ENCODE assay signal across 17 mouse cellular contexts in genomic region chr5:145129124-145129523, GRCm38 (mm10). TPM values are rescaled to one million over a fixed set of nuclear protein-coding genes. Genes with fewer than 3 reads are reported as not detected.
DNase-seq lines count a peak whose midpoint lies in the region; ATAC-seq and TF ChIP-seq lines count a peak whose summit lies in the region.
"Had no signal": no experiment of that assay in that cellular context is flagged by ENCODE, and none has a peak within 500 bp of the region (broad histone marks: within the 10 kb centered on the region; RNA-seq: fewer than 3 reads in every experiment).

No protein-coding gene starts in this region.

- no peaks in the 10 kb centered on the region for H3K79me2 ChIP-seq in MEL (ENCODE audit: control insufficient read depth, insufficient read depth, low read length, poor library complexity)

- H3K36me3 ChIP-seq in MEL (ENCODE audit: control insufficient read depth in 1 of 2, insufficient read depth in 2 of 2, low read length in 2 of 2), result peaks cover 0 to 14% of the 10 kb centered on the region in 2 experiments; a peak in 2 of 4 replicates
- H3K36me3 ChIP-seq in hindbrain, embryonic 16.5 days (ENCODE audit: control insufficient read depth, insufficient read depth, low read length), result peaks cover 55% of the 10 kb centered on the region
- peaks cover 96% of the 10 kb centered on the region for H3K36me3 ChIP-seq in hindbrain, embryonic 13.5 days

- TF ChIP-seq CTCF in MEL (IDR thresholded peaks at IDR 0.05 in 2 of 3, conservative IDR thresholded peaks at IDR 0.05 in 1 of 3; ENCODE audit: control insufficient read depth in 1 of 3, insufficient read depth in 1 of 3, low read depth in 2 of 3, low read length in 3 of 3, poor library complexity in 1 of 3, severe bottlenecking in 1 of 3), result no peak
- no peak for TF ChIP-seq CTCF in embryonic fibroblast, embryonic 13.5 days (IDR thresholded peaks at IDR 0.05; ENCODE audit: borderline replicate concordance, insufficient read depth, low read length)

- intact Hi-C loops in gastrocnemius, postnatal 36 days (cut with DNase I), result no loop called here

- no peak for TF ChIP-seq RAD21 in MEL (IDR thresholded peaks at IDR 0.05; ENCODE audit: low read depth, low read length)

- 86% methylated on average over 4 of the region's 4 CpGs for WGBS in hindbrain, embryonic 16.5 days
- 93% methylated on average over 4 of the region's 4 CpGs for WGBS in hindbrain, embryonic 13.5 days

- no peak overlapping the region for H3K27ac ChIP-seq in MEL (ENCODE audit: control insufficient read depth, low read depth, low read length)
- H3K27ac ChIP-seq in embryonic fibroblast, embryonic 13.5 days (ENCODE audit: insufficient read depth, low read length), result peak overlapping the region; percentile 21
- no peak overlapping the region for H3K27ac ChIP-seq in hindbrain, embryonic 16.5 days (ENCODE audit: low read depth, low read length)
- no peak overlapping the region for H3K27ac ChIP-seq in hindbrain, embryonic 13.5 days
- H3K27ac ChIP-seq: hindbrain, postnatal 0 days; liver, embryonic 14.5 days; midbrain, embryonic 13.5 days; neural tube, embryonic 13.5 days had no signal

- no peak for ATAC-seq in hindbrain, embryonic 16.5 days
- no peak for ATAC-seq in hindbrain, embryonic 13.5 days (ENCODE audit: low FRiP score)
- ATAC-seq: hindbrain, postnatal 0 days; midbrain, embryonic 13.5 days had no signal

- DNase-seq in gastrocnemius, postnatal 10 days, result peak; percentile 31
- DNase-seq in gastrocnemius, postnatal 36 days, result no peak
- peak; percentile 23 to 33 for DNase-seq in kidney, postnatal 4 days
- no peak for DNase-seq in kidney, adult 11 months
- peak; percentile 43 for DNase-seq in MEL (ENCODE audit: low read depth, low spot score)
- DNase-seq: cerebellum, adult 8-10 months; embryo, embryonic 11 days; lung, postnatal 36 days; thymus, adult 2 months had no signal

- H3K27me3 ChIP-seq in MEL (ENCODE audit: control insufficient read depth in 1 of 2, insufficient read depth in 2 of 2, low read length in 2 of 2), result no peaks in the 10 kb centered on the region
- H3K27me3 ChIP-seq in hindbrain, embryonic 16.5 days (replicated peaks; ENCODE audit: control insufficient read depth, insufficient read depth, low read length), result no peaks in the 10 kb centered on the region
- H3K27me3 ChIP-seq in hindbrain, embryonic 13.5 days, result no peaks in the 10 kb centered on the region
- H3K27me3 ChIP-seq: midbrain, embryonic 13.5 days; neural tube, embryonic 13.5 days had no signal

- H3K9ac ChIP-seq in MEL (ENCODE audit: control insufficient read depth, low read depth, low read length, poor library complexity, severe bottlenecking), result no peak overlapping the region
- H3K9ac ChIP-seq in hindbrain, embryonic 16.5 days (ENCODE audit: low read depth, low read length), result no peak overlapping the region
- no peak overlapping the region for H3K9ac ChIP-seq in hindbrain, embryonic 13.5 days
- H3K9ac ChIP-seq: liver, embryonic 14.5 days; midbrain, embryonic 13.5 days; neural tube, embryonic 13.5 days had no signal

- TF ChIP-seq EP300 in MEL (IDR thresholded peaks at IDR 0.05; ENCODE audit: low read depth in 1 of 2, low read length in 2 of 2), result no peak

- no peak; a peak in 1 of 4 replicates for TF ChIP-seq POLR2A in MEL (IDR thresholded peaks at IDR 0.05; ENCODE audit: control insufficient read depth in 1 of 2, insufficient read depth in 1 of 2, low read depth in 1 of 2, low read length in 2 of 2, poor library complexity in 1 of 2)
- 0 out of 2 replicates have a peak, but pooled peaks have one; percentile 21 for TF ChIP-seq POLR2A in embryonic fibroblast, embryonic 13.5 days (IDR thresholded peaks at IDR 0.05; ENCODE audit: low read depth, low read length)

- no peak overlapping the region for H3K4me3 ChIP-seq in MEL (ENCODE audit: control insufficient read depth in 1 of 2, insufficient read depth in 1 of 2, low read depth in 2 of 2, low read length in 2 of 2)
- no peak overlapping the region for H3K4me3 ChIP-seq in embryonic fibroblast, embryonic 13.5 days (ENCODE audit: insufficient read depth, low read length)
- H3K4me3 ChIP-seq in hindbrain, embryonic 16.5 days (ENCODE audit: low read length), result no peak overlapping the region
- no peak overlapping the region for H3K4me3 ChIP-seq in hindbrain, embryonic 13.5 days
- H3K4me3 ChIP-seq: erythroblast, embryonic 14.5 days; midbrain, embryonic 13.5 days; neural tube, embryonic 13.5 days had no signal

- no peaks in the 10 kb centered on the region for H3K4me1 ChIP-seq in MEL (ENCODE audit: control insufficient read depth in 1 of 2, insufficient read depth in 2 of 2, low read length in 2 of 2)
- peaks cover 3% of the 10 kb centered on the region; the same call in 1 of the 2 replicates for H3K4me1 ChIP-seq in embryonic fibroblast, embryonic 13.5 days (ENCODE audit: control insufficient read depth, insufficient read depth, low read length)
- no peaks in the 10 kb centered on the region for H3K4me1 ChIP-seq in hindbrain, embryonic 16.5 days (ENCODE audit: control insufficient read depth, insufficient read depth, low read depth, low read length)
- no peaks in the 10 kb centered on the region for H3K4me1 ChIP-seq in hindbrain, embryonic 13.5 days (replicated peaks)
- H3K4me1 ChIP-seq: midbrain, embryonic 13.5 days; neural tube, embryonic 13.5 days had no signal

- H3K4me2 ChIP-seq in hindbrain, embryonic 16.5 days (ENCODE audit: low read length), result no peak overlapping the region
- no peak overlapping the region for H3K4me2 ChIP-seq in hindbrain, embryonic 13.5 days
- H3K4me2 ChIP-seq: midbrain, embryonic 13.5 days; neural tube, embryonic 13.5 days had no signal

- no peaks in the 10 kb centered on the region for H3K9me3 ChIP-seq in MEL (replicated peaks; ENCODE audit: insufficient read depth, low read length)
- no peaks in the 10 kb centered on the region for H3K9me3 ChIP-seq in hindbrain, embryonic 16.5 days (ENCODE audit: control insufficient read depth, low read length)
- no peaks in the 10 kb centered on the region for H3K9me3 ChIP-seq in hindbrain, embryonic 13.5 days
- H3K9me3 ChIP-seq: midbrain, embryonic 13.5 days; neural tube, embryonic 13.5 days had no signal

TF ChIP-seq in MEL, 35 proteins besides CTCF, POLR2A, EP300 and RAD21 (continues in another document):
- no peak for TF ChIP-seq NELFE (IDR thresholded peaks at IDR 0.05; ENCODE audit: low read depth, low read length)
- TF ChIP-seq JUND (IDR thresholded peaks at IDR 0.05; ENCODE audit: low read depth, low read length), result no peak

RNA-seq across cellular contexts. Expression of gene Pdap1, which starts 10.9 kb away (rescaled TPM):
- total RNA-seq in gastrocnemius, postnatal 10 days (2021), result 10 to 100 TPM; 70.6 to 74.2 TPM
- 10 to 100 TPM; 48.3 to 52.2 TPM for total RNA-seq in gastrocnemius, postnatal 36 days (2021)
- 104 and 106 TPM in 2 replicates for total RNA-seq in MEL (2012; rRNA removed)
- 100 to 1,000 TPM in 1 of 2 experiments, not detected in 1; 301 TPM for polyA plus RNA-seq in MEL (2012; ENCODE audit: insufficient read depth in 1 of 2, insufficient read length in 2 of 2, low read depth in 1 of 2, low replicate concordance in 2 of 2, missing spikeins in 1 of 2)
- 144 and 168 TPM in 2 replicates for polyA plus RNA-seq in embryonic fibroblast, embryonic 13.5 days (2011; ENCODE audit: insufficient read length, low read depth, missing spikeins)
- 90.9 and 98.7 TPM in 2 replicates for polyA plus RNA-seq in hindbrain, embryonic 16.5 days (2015; fragmentation: Nextera tagmentation; extraction: Ambion mirVana)
- 136 and 140 TPM in 2 replicates for polyA plus RNA-seq in hindbrain, embryonic 13.5 days (2015; fragmentation: Nextera tagmentation; extraction: Ambion mirVana)

RNA-seq across cellular contexts. Expression of gene Bud31, which starts 11.0 kb away (rescaled TPM):
- total RNA-seq in gastrocnemius, postnatal 10 days (2021), result 10 to 100 TPM; 66.9 to 70.9 TPM
- 10 to 100 TPM; 44.3 to 47.0 TPM for total RNA-seq in gastrocnemius, postnatal 36 days (2021)
- 203 and 207 TPM in 2 replicates for total RNA-seq in MEL (2012; rRNA removed)
- 100 to 1,000 TPM in 1 of 2 experiments, not detected in 1; 193 TPM for polyA plus RNA-seq in MEL (2012; ENCODE audit: insufficient read depth in 1 of 2, insufficient read length in 2 of 2, low read depth in 1 of 2, low replicate concordance in 2 of 2, missing spikeins in 1 of 2)
- polyA plus RNA-seq in embryonic fibroblast, embryonic 13.5 days (2011; ENCODE audit: insufficient read length, low read depth, missing spikeins), result 174 and 194 TPM in 2 replicates
- polyA plus RNA-seq in hindbrain, embryonic 16.5 days (2015; fragmentation: Nextera tagmentation; extraction: Ambion mirVana), result 164 and 169 TPM in 2 replicates
- polyA plus RNA-seq in hindbrain, embryonic 13.5 days (2015; fragmentation: Nextera tagmentation; extraction: Ambion mirVana), result 213 and 218 TPM in 2 replicates

RNA-seq across cellular contexts. Expression of gene Arpc1b, which starts 15.1 kb away (rescaled TPM):
- total RNA-seq in gastrocnemius, postnatal 10 days (2021), result 10 to 100 TPM; 78.4 to 98.3 TPM
- 10 to 100 TPM; 28.3 to 30.4 TPM for total RNA-seq in gastrocnemius, postnatal 36 days (2021)
- 432 and 582 TPM in 2 replicates for total RNA-seq in MEL (2012; rRNA removed)
- polyA plus RNA-seq in MEL (2012; ENCODE audit: insufficient read depth in 1 of 2, insufficient read length in 2 of 2, low read depth in 1 of 2, low replicate concordance in 2 of 2, missing spikeins in 1 of 2), result 100 to 1,000 TPM; 143 to 708 TPM
- 328 and 384 TPM in 2 replicates for polyA plus RNA-seq in embryonic fibroblast, embryonic 13.5 days (2011; ENCODE audit: insufficient read length, low read depth, missing spikeins)
- 72.7 and 84.8 TPM in 2 replicates for polyA plus RNA-seq in hindbrain, embryonic 16.5 days (2015; fragmentation: Nextera tagmentation; extraction: Ambion mirVana)
- polyA plus RNA-seq in hindbrain, embryonic 13.5 days (2015; fragmentation: Nextera tagmentation; extraction: Ambion mirVana), result 81.4 TPM in 2 replicates

RNA-seq across cellular contexts. Expression of gene Ptcd1, which starts 37.8 kb away (rescaled TPM):
- 10 to 100 TPM in 1 of 2 experiments, 1 to 10 TPM in 1; 9.9 to 11.0 TPM for total RNA-seq in gastrocnemius, postnatal 10 days (2021)
- total RNA-seq in gastrocnemius, postnatal 36 days (2021), result 10 to 100 TPM; 11.3 to 12.0 TPM
- 20.4 and 21.0 TPM in 2 replicates for total RNA-seq in MEL (2012; rRNA removed)
- 10 to 100 TPM in 1 of 2 experiments, not detected in 1; 22.3 TPM for polyA plus RNA-seq in MEL (2012; ENCODE audit: insufficient read depth in 1 of 2, insufficient read length in 2 of 2, low read depth in 1 of 2, low replicate concordance in 2 of 2, missing spikeins in 1 of 2)
- polyA plus RNA-seq in embryonic fibroblast, embryonic 13.5 days (2011; ENCODE audit: insufficient read length, low read depth, missing spikeins), result 7.6 and 10.0 TPM in 2 replicates
- polyA plus RNA-seq in hindbrain, embryonic 16.5 days (2015; fragmentation: Nextera tagmentation; extraction: Ambion mirVana), result 19.6 and 22.4 TPM in 2 replicates
- 20.9 and 22.4 TPM in 2 replicates for polyA plus RNA-seq in hindbrain, embryonic 13.5 days (2015; fragmentation: Nextera tagmentation; extraction: Ambion mirVana)

RNA-seq across cellular contexts. Expression of gene Cpsf4, which starts 37.9 kb away (rescaled TPM):
- 10 to 100 TPM; 11.6 to 13.8 TPM for total RNA-seq in gastrocnemius, postnatal 10 days (2021)
- total RNA-seq in gastrocnemius, postnatal 36 days (2021), result 1 to 10 TPM; 7.3 to 8.7 TPM
- 72.0 and 75.3 TPM in 2 replicates for total RNA-seq in MEL (2012; rRNA removed)
- polyA plus RNA-seq in MEL (2012; ENCODE audit: insufficient read depth in 1 of 2, insufficient read length in 2 of 2, low read depth in 1 of 2, low replicate concordance in 2 of 2, missing spikeins in 1 of 2), result 10 to 100 TPM in 1 of 2 experiments, not detected in 1; 88.2 TPM
- polyA plus RNA-seq in embryonic fibroblast, embryonic 13.5 days (2011; ENCODE audit: insufficient read length, low read depth, missing spikeins), result 15.1 and 20.1 TPM in 2 replicates
- 45.4 and 47.4 TPM in 2 replicates for polyA plus RNA-seq in hindbrain, embryonic 16.5 days (2015; fragmentation: Nextera tagmentation; extraction: Ambion mirVana)
- polyA plus RNA-seq in hindbrain, embryonic 13.5 days (2015; fragmentation: Nextera tagmentation; extraction: Ambion mirVana), result 52.3 and 53.4 TPM in 2 replicates

Comparison
In these comparisons a context has a peak if more than half of its experiments do, and no peak if none do; other contexts are left out.
1. DNase-seq: peak in gastrocnemius, postnatal 10 days (single experiment), kidney, postnatal 4 days (2 of 2) and MEL (single experiment); none in gastrocnemius, postnatal 36 days (0 of 2) and kidney, adult 11 months (single experiment).